Mouse (Mus musculus): ENCODE results near the gene Lsm7.

Gene Lsm7

GRCm38 (mm10) chr10:80813366-80813765, 41.6 kb downstream of the Lsm7 start, which contains the start of gene Jsrp1:
TSS of gene Jsrp1 (minus strand) at chr10:80813498.
- DNase-seq (ENCODE audit: low spot score) = no peak

- DNase-seq (ENCODE audit: low spot score) = no peak
These were observed 42.5 kb downstream of the Lsm7 start for GRCm38 (mm10) chr10:80812391-80813041.

- DNase-seq (ENCODE audit: low spot score) = no peak
These were observed 44.9 kb downstream of the Lsm7 start for GRCm38 (mm10) chr10:80810084-80810483.

- no peak for DNase-seq (ENCODE audit: low spot score)
These were observed 45.9 kb downstream of the Lsm7 start for GRCm38 (mm10) chr10:80808985-80809632.

- DNase-seq (ENCODE audit: low spot score) = no peak
These were observed 46.7 kb downstream of the Lsm7 start for GRCm38 (mm10) chr10:80808099-80808984.

GRCm38 (mm10) chr10:80807057-80807627, 47.9 kb downstream of the Lsm7 start:
- peak; percentile 51 for DNase-seq (ENCODE audit: low spot score)

- no peak for DNase-seq (ENCODE audit: low spot score)
These were observed 48.5 kb downstream of the Lsm7 start for GRCm38 (mm10) chr10:80806341-80807056.

- peak; percentile 58 for DNase-seq (ENCODE audit: low spot score)
These were observed 49.1 kb downstream of the Lsm7 start for GRCm38 (mm10) chr10:80805925-80806324.

GRCm38 (mm10) chr10:80805322-80805721, 49.7 kb downstream of the Lsm7 start:
- no peak for DNase-seq (ENCODE audit: low spot score)

GRCm38 (mm10) chr10:80804916-80805315, 50.1 kb downstream of the Lsm7 start, which contains the start of gene Amh:
TSS of gene Amh (plus strand) at chr10:80805243.
- DNase-seq (ENCODE audit: low spot score) = no peak

GRCm38 (mm10) chr10:80804340-80804739, 50.7 kb downstream of the Lsm7 start:
- DNase-seq (ENCODE audit: low spot score) = no peak

GRCm38 (mm10) chr10:80802996-80803395, 52.0 kb downstream of the Lsm7 start:
- DNase-seq (ENCODE audit: low spot score) = no peak

All from lung, postnatal 25 days (tissue).